Mouse (Mus musculus) duodenum, adult 2 months (tissue): Measurements from ENCODE around the gene Smarcd2. TPM values are rescaled to one million over a fixed set of nuclear protein-coding genes. Genes with fewer than 3 reads are reported as not detected.

Experiments used
- polyA plus RNA-seq: library from polyadenylated mRNA; depleted of rRNA; stranded (reverse); fragments of >200 nt; gene quantifications from 2 replicates; pipeline ENCODE4 v1.2.3, GENCODE M21; 2012; ENCODE audit warnings: low replicate concordance; rRNA removed

Gene Smarcd2
- polyA plus RNA-seq = 61.0 and 82.0 TPM in 2 replicates

GRCm38 (mm10) chr11:106272644-106273310 lies at the start of gene Smarcd2:
Gene Smarcd2 (minus strand): TSS chr11:106272972.

GRCm38 (mm10) chr11:106314333-106314812 lies 41.6 kb upstream of the Smarcd2 start, which contains the start of gene Cd79b:
Gene Cd79b (minus strand): TSS chr11:106314762.

GRCm38 (mm10) chr11:106301765-106302164 lies 29.0 kb upstream of the Smarcd2 start, which contains the start of gene Gh:
Gene Gh (minus strand): TSS chr11:106301865.

GRCm38 (mm10) chr11:106276454-106276853 lies 3.7 kb upstream of the Smarcd2 start, which contains the start of gene Tcam1:
Gene Tcam1 (plus strand): TSS chr11:106276672.

GRCm38 (mm10) chr11:106255685-106256451 lies 16.9 kb downstream of the Smarcd2 start, which contains the start of the genes Ftsj3 and Psmc5:
Gene Ftsj3 (minus strand): TSS chr11:106256079.
Gene Psmc5 (plus strand): TSS chr11:106256154.

GRCm38 (mm10) chr11:106216730-106217490 lies 55.9 kb downstream of the Smarcd2 start, which contains the start of gene Ddx42:
Gene Ddx42 (plus strand): TSS chr11:106216926.

GRCm38 (mm10) chr11:106215927-106216729 lies 56.6 kb downstream of the Smarcd2 start, which contains the start of gene Ccdc47:
Gene Ccdc47 (minus strand): TSS chr11:106216344.

Other genes starting within 250 kb of the Smarcd2 start
- gene Dcaf7, start 236.1 kb downstream of the Smarcd2 start, polyA plus RNA-seq = 34.0 and 47.0 TPM in 2 replicates
- 11.2 and 12.8 TPM in 2 replicates for gene Taco1, start 206.9 kb downstream of the Smarcd2 start, polyA plus RNA-seq
- gene Map3k3, start 188.4 kb downstream of the Smarcd2 start, polyA plus RNA-seq = 7.4 and 7.6 TPM in 2 replicates
- gene Gm10840, start 112.1 kb downstream of the Smarcd2 start, polyA plus RNA-seq = not detected in 2 replicates
- gene Limd2, start 112.1 kb downstream of the Smarcd2 start, polyA plus RNA-seq = 16.2 and 20.3 TPM in 2 replicates
- gene Strada, start 70.8 kb downstream of the Smarcd2 start, polyA plus RNA-seq = 5.2 and 7.4 TPM in 2 replicates
- gene Ccdc47, start 56.6 kb downstream of the Smarcd2 start, polyA plus RNA-seq = 2.6 and 3.5 TPM in 2 replicates
- 2.5 and 3.0 TPM in 2 replicates for gene Ddx42, start 56.0 kb downstream of the Smarcd2 start, polyA plus RNA-seq
- gene Ftsj3, start 16.9 kb downstream of the Smarcd2 start, polyA plus RNA-seq = 1.5 and 6.2 TPM in 2 replicates
- gene Psmc5, start 16.8 kb downstream of the Smarcd2 start, polyA plus RNA-seq = 11.1 and 14.4 TPM in 2 replicates
- not detected in 2 replicates for gene Tcam1, start 3.7 kb upstream of the Smarcd2 start, polyA plus RNA-seq
- gene Gh, start 28.9 kb upstream of the Smarcd2 start, polyA plus RNA-seq = 0.19 TPM in 1 of 2 replicates, not detected in the other
- 5.9 and 13.6 TPM in 2 replicates for gene Cd79b, start 41.8 kb upstream of the Smarcd2 start, polyA plus RNA-seq
- 0.02 and 0.08 TPM in 2 replicates for gene Scn4a, start 80.3 kb upstream of the Smarcd2 start, polyA plus RNA-seq
- gene Prr29, start 92.5 kb upstream of the Smarcd2 start, polyA plus RNA-seq = 0.86 and 1.0 TPM in 2 replicates
- gene Icam2, start 115.1 kb upstream of the Smarcd2 start, polyA plus RNA-seq = 8.4 and 10.5 TPM in 2 replicates
- 26.9 and 55.6 TPM in 2 replicates for gene Ern1, start 214.9 kb upstream of the Smarcd2 start, polyA plus RNA-seq